Mouse (Mus musculus): ENCODE data around the gene Tecr. TPM values are rescaled to one million over a fixed set of nuclear protein-coding genes. Genes with fewer than 3 reads are reported as not detected.

Gene Tecr
- total RNA-seq, 2 experiments from 2014 or later: 510 to 556 TPM

DNA sequence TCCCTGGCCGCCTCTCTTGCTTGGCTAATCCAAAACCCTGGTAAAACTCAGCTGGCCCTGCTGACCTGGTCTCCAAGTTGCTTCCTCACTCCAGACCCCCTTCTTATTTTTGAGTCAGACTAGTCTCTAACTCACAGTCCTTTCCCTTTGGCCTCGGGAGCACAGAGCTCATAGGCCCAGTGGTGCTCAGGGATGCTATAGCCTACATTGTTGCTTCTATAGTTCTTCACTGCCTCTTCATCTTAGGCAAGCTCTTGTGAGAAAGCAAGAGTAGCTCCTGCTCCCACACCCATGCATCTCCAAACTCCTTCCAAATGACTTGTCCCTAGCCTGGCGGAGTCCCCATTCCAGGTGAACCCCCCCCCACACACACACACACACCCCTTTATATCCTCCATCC, 40.1 kb downstream of the Tecr start:
- DNase-seq (ENCODE audit: extremely low spot score in 1 of 2, low spot score in 1 of 2): no peak

DNA sequence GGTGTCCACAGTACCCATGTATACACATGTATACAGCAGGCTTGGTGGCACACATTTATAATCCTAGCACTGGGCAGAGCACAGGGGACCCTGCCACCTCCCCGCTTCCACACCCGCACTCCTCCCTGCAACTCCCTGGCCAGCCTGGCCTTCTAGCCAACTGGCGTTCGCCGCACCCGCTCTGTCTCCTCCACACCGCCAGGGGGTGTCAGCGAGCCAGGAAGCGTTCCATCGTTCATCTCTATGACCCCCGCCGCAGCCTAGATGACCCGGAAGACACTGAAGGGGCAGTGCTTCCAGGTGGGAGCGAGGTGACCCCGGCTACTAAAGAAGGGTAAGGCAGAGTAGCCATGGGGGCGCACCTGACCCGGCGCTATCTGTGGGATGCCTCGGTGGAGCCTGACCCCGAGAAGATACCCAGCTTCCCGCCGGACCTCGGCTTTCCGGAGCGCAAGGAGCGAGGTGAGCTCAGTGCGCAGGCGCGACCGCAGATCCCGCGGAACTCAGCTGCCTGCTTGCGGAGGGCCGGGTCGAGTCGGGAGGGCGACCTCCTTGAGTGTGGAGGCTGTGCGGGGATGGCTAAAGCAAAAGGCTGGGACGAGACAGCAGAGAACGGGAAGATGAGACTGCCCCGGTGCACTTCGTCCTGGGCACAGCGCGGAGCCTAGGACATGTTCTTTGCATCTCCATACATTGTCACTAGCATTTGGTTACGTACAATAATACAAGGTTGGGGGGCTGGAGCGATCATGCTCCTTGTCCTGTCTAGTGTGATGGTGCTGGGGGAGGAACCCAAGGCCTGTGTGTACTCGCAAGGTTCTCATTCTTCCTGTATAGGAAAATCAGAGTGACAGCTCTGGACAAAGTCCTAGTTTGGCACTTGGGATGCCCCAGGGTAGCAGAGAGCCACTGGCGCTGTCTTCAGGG, 41.0 kb downstream of the Tecr start, which contains the start of gene Ndufb7:
Gene Ndufb7, plus strand, starts transcription at position 203 of the 927 bp plus-strand sequence.
- peak; percentile 98 to 99 for DNase-seq (ENCODE audit: extremely low spot score in 1 of 2, low spot score in 1 of 2)

DNA sequence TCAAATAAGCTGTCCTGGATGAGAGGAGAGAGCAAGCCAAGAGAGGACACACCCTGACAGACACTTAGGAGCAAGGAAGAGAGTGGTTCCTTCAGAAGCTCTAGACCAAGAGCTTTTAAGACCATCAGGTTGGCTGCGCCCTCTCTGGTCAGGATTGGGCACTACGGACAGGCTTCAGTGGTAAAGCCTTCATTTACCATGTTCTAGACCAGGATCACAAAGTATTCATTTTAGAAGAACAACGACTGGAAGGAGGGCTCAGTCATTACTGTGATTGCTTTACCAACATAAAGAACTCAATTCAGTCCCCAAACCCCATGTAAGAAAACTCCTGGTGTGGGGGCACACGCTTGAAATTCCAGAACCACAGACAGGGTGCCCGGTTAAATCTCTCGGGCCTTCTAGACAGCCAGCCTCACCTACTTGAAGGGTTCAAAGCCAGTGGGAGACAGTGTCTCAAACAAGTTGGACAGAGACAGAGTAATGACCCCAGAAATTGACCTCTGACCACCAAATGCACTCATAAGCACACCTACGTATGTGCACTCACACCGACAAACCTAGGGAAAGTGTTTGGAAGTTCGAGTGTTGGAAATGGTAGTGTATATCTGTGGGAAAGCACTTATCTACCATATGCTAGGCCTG, 41.9 kb downstream of the Tecr start:
- DNase-seq (ENCODE audit: extremely low spot score in 1 of 2, low spot score in 1 of 2): no peak

DNA sequence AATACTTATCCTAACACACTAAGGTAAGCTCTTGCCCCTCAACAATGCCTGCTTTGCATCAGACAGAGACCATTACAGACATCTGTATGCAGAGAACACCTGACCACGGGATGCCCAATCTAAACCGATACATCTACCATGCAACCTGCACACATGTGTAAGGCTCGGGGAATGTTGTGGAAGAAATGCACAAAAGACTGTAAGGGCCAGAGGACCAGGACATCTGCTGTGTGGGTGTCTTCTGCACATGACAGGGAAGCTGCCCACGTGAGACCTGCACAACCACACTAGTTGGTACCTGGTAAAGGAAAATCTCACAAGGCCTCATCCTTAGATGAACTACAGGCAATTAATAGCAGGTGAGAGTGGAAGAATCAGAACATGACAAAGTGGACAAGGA, 44.5 kb downstream of the Tecr start:
- no peak for DNase-seq (ENCODE audit: extremely low spot score in 1 of 2, low spot score in 1 of 2)

- no peak for DNase-seq (ENCODE audit: extremely low spot score in 1 of 2, low spot score in 1 of 2)
Observed at GRCm38 (mm10) chr8:83562669-83563068, 45.1 kb downstream of the Tecr start.

GRCm38 (mm10) chr8:83535736-83536135, 72.0 kb downstream of the Tecr start, which contains the start of gene Olfr370:
Gene Olfr370, plus strand, starts transcription at chr8:83535780.
- DNase-seq (ENCODE audit: extremely low spot score in 1 of 2, low spot score in 1 of 2): no peak

- DNase-seq (ENCODE audit: extremely low spot score in 1 of 2, low spot score in 1 of 2): no peak
Observed at GRCm38 (mm10) chr8:83534802-83535201, 73.0 kb downstream of the Tecr start.

Other genes with a start within 250 kb of the Tecr start
- 1 to 10 TPM; 8.2 to 9.1 TPM for gene Clgn, start 218.1 kb downstream of the Tecr start, total RNA-seq (2021)
- gene Scoc, start 149.6 kb downstream of the Tecr start, total RNA-seq (2021): 100 to 1,000 TPM; 212 to 226 TPM
- gene Olfr370, start 72.2 kb downstream of the Tecr start, total RNA-seq (2021): not detected
- gene Ndufb7, start 41.3 kb downstream of the Tecr start, total RNA-seq (2021): 100 to 1,000 TPM; 140 to 161 TPM
- gene Dnajb1, start 222 bp upstream of the Tecr start, total RNA-seq (2021): 10 to 100 TPM; 30.0 to 40.0 TPM
- gene Gipc1, start 44.7 kb upstream of the Tecr start, total RNA-seq (2021): 10 to 100 TPM; 67.7 to 69.2 TPM
- gene Ptger1, start 58.7 kb upstream of the Tecr start, total RNA-seq (2021): 1 to 10 TPM; 1.3 to 1.6 TPM
- 10 to 100 TPM; 42.2 to 57.6 TPM for gene Pkn1, start 91.2 kb upstream of the Tecr start, total RNA-seq (2021)
- gene Ddx39, start 107.2 kb upstream of the Tecr start, total RNA-seq (2021): 10 to 100 TPM; 14.4 to 17.2 TPM
- gene Adgre5, start 133.4 kb upstream of the Tecr start, total RNA-seq (2021): 10 to 100 TPM in 1 of 2 experiments, 1 to 10 TPM in 1; 7.4 to 11.0 TPM

Measured in layer of hippocampus, postnatal 25 days (tissue).